In the genomic region with DNA sequence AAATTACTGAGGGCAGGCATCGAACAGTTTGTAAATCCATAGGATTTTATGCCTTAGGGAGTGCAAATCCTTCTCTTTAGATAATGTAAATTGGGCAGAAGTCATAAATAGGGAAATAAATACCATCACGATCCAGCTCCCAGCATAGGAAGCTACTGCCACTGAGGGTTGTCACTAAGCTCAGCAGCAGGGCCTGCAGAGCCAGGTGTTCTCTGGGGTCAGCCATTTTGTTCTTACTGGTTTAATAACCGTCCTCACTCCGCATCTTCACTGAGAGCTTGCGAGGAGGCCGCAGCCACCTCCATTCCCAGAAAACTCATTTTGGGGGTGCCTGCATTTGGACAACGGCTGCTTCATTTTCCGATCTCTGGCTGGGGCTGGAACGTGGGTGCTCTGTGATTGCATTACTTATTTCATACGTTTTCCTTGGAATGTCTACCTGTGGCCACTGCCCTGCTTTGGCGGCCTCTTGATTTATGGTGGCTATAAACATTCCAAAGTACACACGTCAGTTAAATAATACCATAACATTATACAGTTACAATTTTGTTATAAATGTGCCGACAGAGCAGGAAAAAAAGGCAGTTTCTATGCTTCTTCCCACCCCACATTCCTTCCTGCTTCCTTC, we compare ENCODE assay signal across 17 mouse cellular contexts.
A peak's percentile ranks its signal among the peaks of the same experiment; 100 is the strongest.
DNase-seq lines count a peak whose midpoint lies in the region; ATAC-seq and TF ChIP-seq lines count a peak whose summit lies in the region.
"Had no signal": no experiment of that assay in that cellular context is flagged by ENCODE, and none has a peak within 500 bp of the region (broad histone marks: within the 10 kb centered on the region; RNA-seq: fewer than 3 reads in every experiment).

No protein-coding gene starts in this region.

- no peak overlapping the region for H3K9ac ChIP-seq in lung, embryonic 15.5 days
- H3K9ac ChIP-seq in limb, embryonic 13.5 days: no peak overlapping the region
- no peak overlapping the region for H3K9ac ChIP-seq in stomach, postnatal 0 days (ENCODE audit: low read length)
- H3K9ac ChIP-seq: forebrain, postnatal 0 days; liver, embryonic 14.5 days had no signal

- no peaks in the 10 kb centered on the region for H3K27me3 ChIP-seq in lung, embryonic 15.5 days
- no peaks in the 10 kb centered on the region for H3K27me3 ChIP-seq in limb, embryonic 13.5 days
- H3K27me3 ChIP-seq in stomach, postnatal 0 days (ENCODE audit: control insufficient read depth, insufficient read depth, low read length): no peaks in the 10 kb centered on the region
- H3K27me3 ChIP-seq: megakaryocyte, embryonic 14.5 days had no signal

- intact Hi-C loops in left cerebral cortex, adult 2 months (cut with DNase I): no loop called here

- no peak overlapping the region for H3K4me2 ChIP-seq in lung, embryonic 15.5 days
- peak overlapping the region; percentile 30 for H3K4me2 ChIP-seq in limb, embryonic 13.5 days (replicated peaks)
- no peak overlapping the region for H3K4me2 ChIP-seq in stomach, postnatal 0 days (replicated peaks; ENCODE audit: low read depth)
- H3K4me2 ChIP-seq: heart, embryonic 11.5 days had no signal

- no peak overlapping the region for H3K4me3 ChIP-seq in lung, embryonic 15.5 days
- H3K4me3 ChIP-seq in limb, embryonic 13.5 days: no peak overlapping the region
- H3K4me3 ChIP-seq in stomach, postnatal 0 days (ENCODE audit: low read depth, low read length): no peak overlapping the region
- no peak overlapping the region for H3K4me3 ChIP-seq in left cerebral cortex, adult 2 months
- H3K4me3 ChIP-seq: megakaryocyte, embryonic 14.5 days had no signal

- 0 out of 2 replicates have a peak overlapping the region, but pooled peaks have one; percentile 38 for H3K27ac ChIP-seq in lung, embryonic 15.5 days
- peak overlapping the region; percentile 83 for H3K27ac ChIP-seq in limb, embryonic 13.5 days
- no peak overlapping the region for H3K27ac ChIP-seq in stomach, postnatal 0 days (replicated peaks)
- H3K27ac ChIP-seq in left cerebral cortex, adult 2 months: no peak overlapping the region
- H3K27ac ChIP-seq: liver, embryonic 14.5 days had no signal

- no peaks in the 10 kb centered on the region for H3K36me3 ChIP-seq in lung, embryonic 15.5 days
- no peaks in the 10 kb centered on the region for H3K36me3 ChIP-seq in limb, embryonic 13.5 days
- H3K36me3 ChIP-seq in stomach, postnatal 0 days (ENCODE audit: control insufficient read depth, insufficient read depth, low read length): no peaks in the 10 kb centered on the region

- no peaks in the 10 kb centered on the region; the same call in 1 of the 2 replicates for H3K9me3 ChIP-seq in lung, embryonic 15.5 days
- H3K9me3 ChIP-seq in limb, embryonic 13.5 days: peaks cover 13% of the 10 kb centered on the region
- no peaks in the 10 kb centered on the region for H3K9me3 ChIP-seq in stomach, postnatal 0 days (ENCODE audit: control insufficient read depth, low read length)

- DNase-seq in heart, adult 11 months: peak; percentile 52
- DNase-seq in heart, adult 8-10 months (ENCODE audit: low spot score): no peak
- DNase-seq in lung, postnatal 10 days: no peak
- peak; percentile 14 for DNase-seq in stomach, postnatal 0 days (ENCODE audit: low spot score)
- no peak for DNase-seq in left cerebral cortex, adult 2 months (ENCODE audit: extremely low spot score in 1 of 2, low spot score in 2 of 2)
- DNase-seq in layer of hippocampus, adult 9-10 months (ENCODE audit: low spot score): no peak
- DNase-seq: cerebellum, adult 11-12 months; forebrain, postnatal 0 days; gastrocnemius, postnatal 14 days; heart, postnatal 4 days; layer of hippocampus, postnatal 36 days; thymus, postnatal 14 days had no signal

- WGBS in lung, embryonic 15.5 days: 69% methylated on average over 13 of the region's 13 CpGs
- WGBS in limb, embryonic 13.5 days: 25% methylated on average over 13 of the region's 13 CpGs
- whole genome bisulfite sequencing in stomach, postnatal 0 days: 54% methylated on average over 13 of the region's 13 CpGs

- no peak for TF ChIP-seq EP300 in stomach, postnatal 0 days (optimal IDR thresholded peaks at IDR 0.05)

- 0 out of 2 replicates have a peak, but pooled peaks cover 8% of the 10 kb centered on the region for H3K4me1 ChIP-seq in lung, embryonic 15.5 days
- peaks cover 43% of the 10 kb centered on the region for H3K4me1 ChIP-seq in limb, embryonic 13.5 days
- no peaks in the 10 kb centered on the region for H3K4me1 ChIP-seq in stomach, postnatal 0 days (replicated peaks; ENCODE audit: control insufficient read depth, insufficient read depth)
- H3K4me1 ChIP-seq: megakaryocyte, embryonic 14.5 days had no signal

- no peak for TF ChIP-seq CTCF in stomach, postnatal 0 days (IDR thresholded peaks at IDR 0.05; ENCODE audit: low read depth)
- no peak for TF ChIP-seq CTCF in left cerebral cortex, adult 2 months (IDR thresholded peaks at IDR 0.05)

- no peak for ATAC-seq in lung, embryonic 15.5 days (ENCODE audit: borderline replicate concordance, extremely low read depth, low FRiP score, low TSS enrichment)
- ATAC-seq in limb, embryonic 13.5 days (ENCODE audit: low FRiP score, low read depth): peak; percentile 72
- no peak for ATAC-seq in stomach, postnatal 0 days (ENCODE audit: low FRiP score, low TSS enrichment)
- ATAC-seq: forebrain, postnatal 0 days had no signal

Comparison
In these comparisons a context has a peak if more than half of its experiments do, and no peak if none do; other contexts are left out.
1. DNase-seq: peak in heart, adult 11 months (single experiment) and stomach, postnatal 0 days (single experiment); none in heart, adult 8-10 months (single experiment), lung, postnatal 10 days (single experiment), left cerebral cortex, adult 2 months (0 of 2) and layer of hippocampus, adult 9-10 months (single experiment).
2. H3K27ac ChIP-seq: peak in lung, embryonic 15.5 days (single experiment) and limb, embryonic 13.5 days (single experiment); none in stomach, postnatal 0 days (single experiment) and left cerebral cortex, adult 2 months (single experiment).